Mouse (Mus musculus) gastrocnemius, postnatal 4 days (tissue): ENCODE results near the gene Foxj2. TPM values are rescaled to one million over a fixed set of nuclear protein-coding genes. Genes with fewer than 3 reads are reported as not detected.
A peak's percentile ranks its signal among the peaks of the same experiment; 100 is the strongest.

ENCODE experiments used
- DNase-seq, 2 experiments: peaks; one replicate each; pipeline ENCODE4 v3.0.0; 2021 to 2022; ENCODE audit warnings: low spot score in 2 of 2, mixed read lengths in 2 of 2
- total RNA-seq, 2 experiments: library from RNA; stranded (reverse); gene quantifications; 2 replicates each; pipeline ENCODE4 v1.2.3; 2021

Gene Foxj2
- total RNA-seq, 2 experiments from 2014 or later: 22.4 to 25.4 TPM

DNA sequence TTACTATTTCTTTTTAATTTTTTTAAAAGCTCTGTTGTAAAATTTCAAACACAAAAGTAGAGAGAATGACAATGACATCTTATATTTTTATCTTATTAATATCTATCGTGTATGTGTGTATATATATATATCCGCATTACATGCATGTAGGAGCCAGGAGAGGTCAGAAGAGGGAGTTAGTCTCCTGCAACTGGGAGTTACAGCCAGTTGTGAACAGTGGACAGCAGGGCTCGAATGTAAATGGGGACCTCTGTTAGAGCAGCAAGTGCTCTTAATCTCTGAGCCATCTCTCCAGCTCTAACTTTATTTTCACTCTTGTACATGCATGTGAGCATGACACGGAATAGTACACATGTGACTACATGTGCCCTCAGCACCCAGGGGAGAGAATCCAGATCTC is 7.0 kb upstream of the Foxj2 start:
- DNase-seq: no peak

- DNase-seq: no peak
Measured at GRCm38 (mm10) chr6:122813640-122814039, 6.1 kb upstream of the Foxj2 start.

- DNase-seq: peak in 1 of 2 experiments; percentile 30
Measured at GRCm38 (mm10) chr6:122820071-122820798, 521 bp downstream of the Foxj2 start.

DNA sequence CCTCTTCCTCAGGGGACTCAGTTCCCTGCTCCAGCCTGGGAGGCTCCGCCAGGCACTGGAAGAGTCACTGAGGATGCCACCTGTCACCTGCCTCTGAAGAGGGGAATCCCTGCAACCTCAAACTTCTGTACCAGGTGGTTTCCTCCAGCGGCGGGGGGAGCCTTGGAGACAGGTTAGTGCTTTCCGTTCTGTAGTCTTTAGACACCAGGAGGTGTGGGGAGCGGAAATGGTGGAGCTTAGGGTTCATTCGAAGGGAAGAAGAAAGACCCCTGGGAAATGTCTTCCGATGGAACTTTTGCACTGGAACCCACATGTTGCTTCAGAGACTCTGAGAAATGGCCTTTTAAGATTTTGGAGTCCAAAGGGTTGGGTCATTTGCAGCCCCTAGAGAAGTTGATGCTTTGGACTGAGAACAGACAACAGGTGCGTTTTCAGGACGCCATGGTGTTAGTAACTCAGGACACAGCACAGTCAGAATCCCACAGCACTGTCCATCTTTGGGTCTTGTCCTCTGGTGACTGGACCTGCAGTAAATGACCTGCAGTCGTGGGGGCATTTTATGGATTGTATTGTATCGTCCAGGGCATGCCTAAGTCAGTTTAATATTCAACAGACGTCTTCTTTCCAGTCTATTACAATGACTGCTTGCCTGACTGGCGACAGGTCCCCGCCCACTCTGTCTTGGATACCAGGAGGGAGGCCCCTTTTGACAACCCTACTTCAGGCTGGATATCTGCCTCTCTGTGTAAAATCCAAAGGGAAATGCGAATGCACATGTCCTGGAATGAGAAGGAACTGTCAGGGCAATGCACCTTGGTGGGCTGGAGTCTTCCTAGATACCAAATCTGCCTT is 1.3 kb downstream of the Foxj2 start:
- DNase-seq: no peak

GRCm38 (mm10) chr6:122821822-122822221 is 2.1 kb downstream of the Foxj2 start:
- DNase-seq: no peak

DNA sequence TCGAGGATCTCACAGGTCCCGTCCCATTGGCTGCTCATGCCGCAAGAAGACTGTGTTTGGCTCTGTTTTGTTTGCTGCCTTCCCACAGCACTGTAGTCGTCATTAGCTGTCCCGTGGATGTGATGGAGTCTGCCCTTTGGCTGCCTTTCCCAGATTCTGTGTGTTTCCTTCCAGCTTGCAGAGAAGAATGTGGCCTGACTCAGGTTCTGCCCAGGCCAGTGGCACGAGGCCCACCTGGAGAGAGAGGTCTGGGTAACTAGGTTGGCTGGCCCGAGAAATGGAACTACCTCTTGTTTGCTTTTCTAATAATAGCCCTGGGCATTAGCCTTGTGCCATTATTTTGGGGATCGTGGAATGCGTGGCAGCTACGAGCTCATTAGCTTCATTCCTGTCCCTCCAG is 4.4 kb downstream of the Foxj2 start:
- peak in 1 of 2 experiments; percentile 25 for DNase-seq

GRCm38 (mm10) chr6:122825166-122825565 is 5.5 kb downstream of the Foxj2 start:
- DNase-seq: no peak

GRCm38 (mm10) chr6:122825923-122826742 is 6.4 kb downstream of the Foxj2 start:
- peak in 1 of 2 experiments; percentile 39 for DNase-seq

DNA sequence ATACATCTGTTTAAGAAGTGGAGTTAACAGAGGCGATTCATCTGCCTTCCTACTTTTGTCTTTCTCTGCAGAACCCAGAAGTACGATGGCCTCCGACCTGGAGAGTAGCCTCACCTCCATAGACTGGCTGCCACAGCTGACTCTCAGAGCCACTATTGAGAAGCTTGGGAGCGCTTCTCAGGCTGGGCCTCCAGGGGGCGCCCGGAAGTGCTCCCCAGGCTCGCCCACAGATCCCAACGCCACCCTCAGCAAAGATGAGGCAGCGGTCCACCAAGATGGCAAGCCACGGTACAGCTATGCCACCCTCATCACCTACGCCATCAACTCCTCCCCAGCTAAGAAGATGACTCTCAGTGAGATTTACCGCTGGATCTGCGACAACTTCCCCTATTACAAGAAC is 8.4 kb downstream of the Foxj2 start:
- no peak for DNase-seq

- no peak for DNase-seq
Measured at GRCm38 (mm10) chr6:122832880-122833279, 13.2 kb downstream of the Foxj2 start.

DNA sequence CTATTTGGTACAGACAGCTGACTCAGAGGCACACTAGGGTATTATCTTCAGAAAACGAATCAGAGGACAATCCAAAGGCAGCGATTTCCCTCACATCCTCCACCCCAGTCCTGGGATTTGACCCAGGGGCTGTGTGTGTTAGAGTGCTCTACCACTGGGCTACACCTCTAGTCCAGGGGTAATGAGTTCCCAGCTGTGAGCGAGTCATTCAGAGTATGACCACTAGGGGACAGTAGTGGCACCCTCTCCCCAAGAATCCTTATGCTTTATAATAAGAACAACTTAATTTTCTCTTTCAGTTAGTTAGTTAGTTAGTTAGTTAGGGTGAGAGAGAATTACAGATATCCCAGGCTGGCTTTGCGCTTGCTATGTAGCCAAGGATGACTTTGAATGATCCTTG is 14.7 kb downstream of the Foxj2 start:
- no peak for DNase-seq

GRCm38 (mm10) chr6:122836974-122837373 is 17.3 kb downstream of the Foxj2 start:
- no peak for DNase-seq

- DNase-seq: no peak
Measured at GRCm38 (mm10) chr6:122837539-122837938, 17.8 kb downstream of the Foxj2 start.

DNA sequence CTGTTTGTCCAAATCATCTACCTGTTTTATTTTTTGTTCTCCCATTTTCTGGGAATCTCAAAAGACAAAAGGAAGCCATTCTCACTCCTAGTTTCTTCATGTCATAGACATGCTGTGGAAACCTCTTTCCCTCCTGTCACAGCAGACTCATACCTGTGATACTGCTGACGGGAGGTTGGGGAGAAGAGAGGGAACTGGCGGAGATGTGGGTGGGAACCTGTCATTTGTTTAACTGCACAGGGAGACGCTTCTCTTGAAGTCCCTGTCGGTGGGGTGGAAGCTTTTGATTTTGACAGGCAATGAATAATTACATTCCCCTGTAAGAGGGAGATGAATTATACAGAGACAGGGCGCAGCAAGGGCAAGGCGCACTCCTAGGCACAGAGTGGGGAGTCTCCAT is 24.0 kb downstream of the Foxj2 start:
- DNase-seq: no peak

- no peak for DNase-seq
Measured at GRCm38 (mm10) chr6:122852696-122853095, 33.0 kb downstream of the Foxj2 start.

DNA sequence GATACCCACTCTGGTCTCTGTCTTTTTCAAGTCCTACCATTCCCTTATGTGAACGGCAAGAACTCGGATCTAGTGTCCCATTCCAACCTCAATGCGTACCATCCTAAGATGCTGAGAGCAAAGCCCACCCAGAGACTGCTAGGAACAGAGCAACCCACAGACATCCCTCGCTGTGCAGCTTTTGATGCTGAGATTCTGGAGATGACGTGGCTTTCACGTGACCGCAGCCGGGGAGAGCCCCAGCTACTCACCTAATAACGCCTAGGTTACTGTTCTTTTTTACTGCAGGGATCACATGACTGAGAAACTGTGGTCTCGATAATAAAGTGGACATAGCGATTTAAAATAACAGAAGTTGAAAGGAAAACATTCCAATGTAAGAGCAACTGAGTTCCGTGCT is 34.8 kb downstream of the Foxj2 start:
- DNase-seq: no peak

- DNase-seq: no peak
Measured at GRCm38 (mm10) chr6:122855955-122856354, 36.2 kb downstream of the Foxj2 start, which contains the start of gene C3ar1. C3ar1 (minus strand) TSS chr6:122856161.

- no peak for DNase-seq
Measured at GRCm38 (mm10) chr6:122862434-122862833, 42.7 kb downstream of the Foxj2 start.

DNA sequence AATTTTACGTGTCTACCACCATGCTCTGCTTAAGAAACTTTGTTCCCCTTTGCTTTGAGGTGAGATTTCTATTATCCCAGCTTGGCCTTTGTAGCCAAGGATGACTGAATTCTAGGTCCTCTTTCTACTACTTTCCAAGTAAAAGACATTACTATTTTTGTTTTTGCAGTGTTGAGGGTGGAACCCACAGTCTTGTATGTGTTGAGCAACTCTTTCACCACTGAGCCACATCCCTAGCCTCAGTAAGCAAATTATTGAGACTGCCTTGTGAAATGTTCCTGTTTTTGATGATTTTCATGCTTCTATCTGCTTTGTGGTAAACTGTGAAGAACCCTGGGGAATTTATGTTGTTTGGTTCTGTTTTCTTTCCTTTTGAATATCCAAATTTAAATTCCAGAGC is 43.2 kb downstream of the Foxj2 start:
- DNase-seq: no peak

DNA sequence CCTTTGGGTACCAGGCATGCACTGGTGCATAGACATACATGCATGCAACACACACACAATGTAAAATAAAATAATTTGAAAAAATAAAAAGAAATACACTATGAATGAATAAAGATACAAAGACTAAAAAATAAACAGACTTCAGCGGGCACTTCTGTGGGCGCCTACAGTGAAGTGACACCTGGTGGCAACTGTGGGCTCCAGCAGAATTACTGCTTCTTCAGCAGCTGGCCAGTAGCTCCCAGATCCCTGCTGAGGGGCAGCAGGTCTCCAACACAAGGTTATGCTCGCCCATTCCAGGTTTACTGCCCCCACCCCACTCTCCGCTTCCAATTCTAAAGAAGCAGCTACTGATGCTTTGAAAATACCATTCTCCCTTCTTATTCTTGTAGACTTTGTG is 48.2 kb downstream of the Foxj2 start:
- no peak for DNase-seq

- DNase-seq: no peak
Measured at GRCm38 (mm10) chr6:122869846-122870245, 50.1 kb downstream of the Foxj2 start.

GRCm38 (mm10) chr6:122872800-122873199 is 53.1 kb downstream of the Foxj2 start:
- no peak for DNase-seq
